Mouse (Mus musculus) embryonic facial prominence, embryonic 11.5 days (tissue): ENCODE measurements around the gene Fancd2os. TPM values are rescaled to one million over a fixed set of nuclear protein-coding genes. Genes with fewer than 3 reads are reported as not detected.

Experiments used
- ATAC-seq: fragments of 200-750 bp; cut with Nextera tagmentation; replicated peaks from 2 replicates; pipeline ENCODE4 v1.8.0; 2017; ENCODE audit warnings: low read depth; ENCODE audit not compliant: insufficient number of reproducible peaks, low FRiP score, low TSS enrichment
- DNase-seq: peaks from one replicate; pipeline ENCODE4 v3.0.0-alpha.2; 2015; ENCODE audit warnings: low spot score
- H3K27ac ChIP-seq: fragments of 300-500 bp; sonication (generic); replicated peaks from 2 replicates; pipeline ENCODE4 v1.5.1; 2014; ENCODE audit warnings: mild to moderate bottlenecking, low read depth, low read length, control low read depth
- H3K27me3 ChIP-seq: fragments of 300-500 bp; sonication (generic); 2 replicates; pipeline ENCODE4 v1.6.1; 2014; ENCODE audit warnings: mild to moderate bottlenecking, low read length, moderate library complexity, mixed read lengths; ENCODE audit not compliant: control insufficient read depth, insufficient read depth
- H3K36me3 ChIP-seq: fragments of 300-500 bp; sonication (generic); replicated peaks from 2 replicates; pipeline ENCODE4 v1.6.1; 2014; ENCODE audit warnings: low read depth, mild to moderate bottlenecking, low read length, moderate library complexity, mixed read lengths; ENCODE audit not compliant: control insufficient read depth, insufficient read depth
- H3K4me1 ChIP-seq: fragments of 300-500 bp; sonication (generic); 2 replicates; pipeline ENCODE4 v1.6.1; 2014; ENCODE audit warnings: low read length, mixed read lengths; ENCODE audit not compliant: control insufficient read depth, insufficient read depth
- H3K4me2 ChIP-seq: fragments of 300-500 bp; sonication (generic); 2 replicates; pipeline ENCODE4 v1.6.1; 2014; ENCODE audit warnings: low read depth, mild to moderate bottlenecking, control low read depth, low read length, moderate library complexity
- H3K4me3 ChIP-seq: fragments of 300-500 bp; sonication (generic); 2 replicates; pipeline ENCODE4 v1.5.1; 2014; ENCODE audit warnings: low read depth, low read length, control low read depth
- H3K9ac ChIP-seq: fragments of 300-500 bp; sonication (generic); replicated peaks from 2 replicates; pipeline ENCODE4 v1.6.1; 2014; ENCODE audit warnings: mild to moderate bottlenecking, control low read depth, low read length
- H3K9me3 ChIP-seq: fragments of 300-500 bp; sonication (generic); replicated peaks from 2 replicates; pipeline ENCODE4 v1.6.1; 2016; ENCODE audit warnings: mild to moderate bottlenecking, low read length, inconsistent platforms, mixed read lengths; ENCODE audit not compliant: control insufficient read depth
- whole genome bisulfite sequencing: fragments of 180-500 bp; shearing (Covaris S2); extraction: QIAGEN DNeasy Blood & Tissue Kit; methylation state at CpG from one replicate; pipeline ENCODE4 v1.1.7; 2014; 5-methylcytosine and 5-hydroxymethylcytosine counted together
- polyA plus RNA-seq: library from polyadenylated mRNA; unstranded; fragments of >200 nt; fragmentation: Nextera tagmentation; extraction: Ambion mirVana; gene quantifications from 2 replicates; pipeline ENCODE4 v1.2.1, GENCODE M21; 2014

The Fancd2os gene
- polyA plus RNA-seq, 1 experiment from 2014 or later = not detected

GRCm38 (mm10) chr6:113576044-113576443 is 24.5 kb downstream of the Fancd2os start:
- Histone ChIP-seq H3K36me3 (no peaks in the 10 kb centered on the region; the same call in 1 of the 2 replicates), H3K27me3 (no peaks in the 10 kb centered on the region), H3K4me3 (no peak overlapping the region), H3K4me1 (no peaks in the 10 kb centered on the region), H3K27ac (no peak overlapping the region), H3K9ac (no peak overlapping the region), H3K4me2 (no peak overlapping the region), H3K9me3 (no peaks in the 10 kb centered on the region)
- WGBS = 94% methylated on average over 6 of the region's 6 CpGs
- ATAC-seq (no peak), DNase-seq (no peak)

GRCm38 (mm10) chr6:113564557-113564956 is 36.0 kb downstream of the Fancd2os start:
- Histone ChIP-seq H3K4me1 (no peaks in the 10 kb centered on the region), H3K9me3 (no peaks in the 10 kb centered on the region), H3K4me3 (no peak overlapping the region), H3K27ac (no peak overlapping the region), H3K36me3 (no peaks in the 10 kb centered on the region; the same call in none of the 2 replicates), H3K27me3 (no peaks in the 10 kb centered on the region), H3K9ac (no peak overlapping the region), H3K4me2 (no peak overlapping the region)
- no peak for ATAC-seq
- WGBS = 83% methylated on average over 1 of the region's 1 CpGs
- no peak for DNase-seq

- DNase-seq (no peak), ATAC-seq (no peak)
- no peak overlapping the region for H3K27ac ChIP-seq
- H3K4me1 ChIP-seq = no peaks in the 10 kb centered on the region
- no peaks in the 10 kb centered on the region for H3K36me3 ChIP-seq
- WGBS = 86% methylated on average over 6 of the region's 6 CpGs
- H3K27me3 ChIP-seq = no peaks in the 10 kb centered on the region
- H3K4me3 ChIP-seq = no peak overlapping the region
- no peak overlapping the region for H3K9ac ChIP-seq
- H3K4me2 ChIP-seq = no peak overlapping the region
- no peaks in the 10 kb centered on the region for H3K9me3 ChIP-seq
Observed at GRCm38 (mm10) chr6:113559736-113560135, 40.8 kb downstream of the Fancd2os start.

Other genes starting within 250 kb of the Fancd2os start
- 44.3 and 51.0 TPM in 2 replicates for gene Tada3, start 222.8 kb downstream of the Fancd2os start, polyA plus RNA-seq
- gene Arpc4, start 222.6 kb downstream of the Fancd2os start, polyA plus RNA-seq = 201 and 203 TPM in 2 replicates
- gene Ttll3, start 211.5 kb downstream of the Fancd2os start, polyA plus RNA-seq = 2.2 and 2.7 TPM in 2 replicates
- 25.7 and 27.2 TPM in 2 replicates for gene Rpusd3, start 181.4 kb downstream of the Fancd2os start, polyA plus RNA-seq
- gene Cidec, start 165.0 kb downstream of the Fancd2os start, polyA plus RNA-seq = not detected in 2 replicates
- 72.6 and 77.6 TPM in 2 replicates for gene Jagn1, start 158.1 kb downstream of the Fancd2os start, polyA plus RNA-seq
- gene Il17re, start 142.2 kb downstream of the Fancd2os start, polyA plus RNA-seq = 1.2 and 2.3 TPM in 2 replicates
- 1.3 and 3.5 TPM in 2 replicates for gene Il17rc, start 129.3 kb downstream of the Fancd2os start, polyA plus RNA-seq
- gene Creld1, start 117.4 kb downstream of the Fancd2os start, polyA plus RNA-seq = 13.1 and 16.2 TPM in 2 replicates
- gene Prrt3, start 98.8 kb downstream of the Fancd2os start, polyA plus RNA-seq = 0.90 and 1.3 TPM in 2 replicates
- 83.2 and 85.8 TPM in 2 replicates for gene Emc3, start 69.1 kb downstream of the Fancd2os start, polyA plus RNA-seq
- 14.6 and 17.7 TPM in 2 replicates for gene Fancd2, start 69.0 kb downstream of the Fancd2os start, polyA plus RNA-seq
- gene Brk1, start 4.1 kb upstream of the Fancd2os start, polyA plus RNA-seq = 232 and 233 TPM in 2 replicates
- gene Vhl, start 23.2 kb upstream of the Fancd2os start, polyA plus RNA-seq = 56.9 and 64.0 TPM in 2 replicates
- 2.2 and 4.0 TPM in 2 replicates for gene Irak2, start 37.8 kb upstream of the Fancd2os start, polyA plus RNA-seq
- gene Tatdn2, start 96.3 kb upstream of the Fancd2os start, polyA plus RNA-seq = 0.84 and 1.6 TPM in 2 replicates
- not detected in 2 replicates for gene Ghrl, start 119.2 kb upstream of the Fancd2os start, polyA plus RNA-seq
- gene Sec13, start 140.0 kb upstream of the Fancd2os start, polyA plus RNA-seq = 274 and 299 TPM in 2 replicates